Mouse (Mus musculus): ENCODE measurements around the gene Rab43. TPM values are rescaled to one million over a fixed set of nuclear protein-coding genes. Genes with fewer than 3 reads are reported as not detected.
"Not testable (repeated sequence)": the region's sequence is repeated elsewhere in the genome, so short reads cannot be mapped to it uniquely, and the experiment has no call there.

Rab43 gene
- total RNA-seq, 2 experiments from 2014 or later = 7.9 to 13.2 TPM

DNA sequence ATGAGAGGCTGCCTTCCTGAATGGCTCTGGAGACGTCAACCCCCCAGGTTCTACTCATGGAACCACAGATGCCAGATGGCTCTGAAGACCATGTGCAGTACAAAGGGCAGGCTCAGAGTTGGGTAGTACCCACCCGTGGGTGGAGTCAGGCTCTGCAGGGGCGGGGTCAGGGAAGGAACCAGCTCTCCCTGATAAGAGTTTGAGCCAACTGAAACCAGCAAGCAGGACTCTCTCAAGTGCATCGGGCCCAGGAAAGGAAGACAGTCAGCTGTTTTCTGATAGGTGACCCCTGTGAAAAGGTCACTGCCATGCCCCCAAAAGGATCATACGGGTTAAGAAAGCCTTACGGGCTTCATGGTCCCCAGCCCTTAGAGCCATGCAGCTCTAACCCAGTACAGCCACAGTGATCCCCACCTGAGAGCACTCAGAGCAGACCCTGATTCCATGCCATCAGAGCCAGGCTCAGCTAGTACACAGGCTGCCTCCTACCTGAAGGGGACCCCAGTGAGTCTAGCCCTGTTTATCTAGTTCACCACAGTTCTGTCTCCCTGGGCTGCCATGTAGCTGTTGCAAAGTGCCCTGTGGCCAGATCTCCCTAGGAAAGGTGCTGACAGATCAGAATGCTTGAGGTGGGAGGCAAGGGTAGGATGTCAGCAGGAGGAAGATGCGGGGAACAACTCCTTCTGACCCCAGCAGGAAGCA is 21.0 kb downstream of the Rab43 start:
- intact Hi-C loops (cut with DNase I; ENCODE audit: low total_unique reads) = no loop called here
- DNase-seq = no peak

DNA sequence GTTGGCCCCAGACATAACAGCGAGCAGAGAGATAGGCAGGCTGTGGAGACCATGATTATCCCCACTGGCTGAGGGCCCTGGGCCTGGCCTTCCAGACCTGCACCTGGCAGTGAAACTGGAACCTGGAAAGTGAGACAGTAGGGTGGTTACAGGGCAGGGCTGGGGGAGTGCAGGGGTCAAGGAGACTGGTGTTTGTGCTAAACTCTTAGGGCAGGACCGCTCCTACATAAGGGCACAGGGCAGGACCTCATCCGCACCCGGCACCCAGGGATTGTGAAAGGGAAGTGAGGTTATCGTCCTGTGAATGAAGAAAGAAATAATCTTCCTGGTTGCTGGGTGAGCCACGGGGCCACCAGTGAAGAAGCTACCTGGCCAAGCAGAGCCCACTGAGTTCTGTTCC is 22.2 kb downstream of the Rab43 start:
- no peak for DNase-seq
- intact Hi-C loops (cut with DNase I; ENCODE audit: low total_unique reads) = no loop called here

- intact Hi-C loops (cut with DNase I; ENCODE audit: low total_unique reads) = no loop called here
- DNase-seq = no peak
These were observed 22.9 kb downstream of the Rab43 start for GRCm38 (mm10) chr6:87788896-87789587.

DNA sequence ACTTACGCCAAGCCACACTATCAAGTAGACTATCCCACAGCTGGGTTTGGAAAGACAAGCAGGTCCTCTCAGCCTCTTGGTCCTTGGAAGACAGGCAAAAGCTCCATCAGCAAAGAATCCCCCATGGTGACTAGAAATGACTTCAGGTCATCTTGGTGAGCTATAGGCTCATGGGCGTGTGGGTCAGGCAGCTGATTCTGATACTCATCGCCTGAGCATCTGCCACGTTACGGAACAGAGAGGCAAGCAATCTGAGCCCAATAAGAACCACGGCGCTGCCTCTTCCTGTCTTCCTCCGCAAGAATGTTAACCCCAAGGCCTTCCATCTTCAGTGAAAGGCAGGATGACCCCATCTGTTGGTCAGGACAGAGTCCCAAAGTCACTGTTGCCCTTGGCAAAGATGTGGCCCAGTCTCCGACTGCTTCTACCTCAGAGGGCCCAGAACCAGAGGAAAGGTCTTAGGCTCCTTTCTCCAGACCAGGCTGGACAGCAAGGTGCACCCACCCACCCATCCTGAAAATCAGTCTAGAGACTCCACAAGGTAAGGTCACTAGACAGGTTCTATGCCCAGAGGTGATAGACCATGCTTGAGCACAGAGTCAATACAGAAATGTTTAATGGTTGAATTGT is 23.6 kb downstream of the Rab43 start:
- no peak for DNase-seq
- intact Hi-C loops (cut with DNase I; ENCODE audit: low total_unique reads) = no loop called here

GRCm38 (mm10) chr6:87787108-87787890 is 24.7 kb downstream of the Rab43 start:
- DNase-seq = no peak
- intact Hi-C loops (cut with DNase I; ENCODE audit: low total_unique reads) = no loop called here

GRCm38 (mm10) chr6:87786621-87787020 is 25.3 kb downstream of the Rab43 start:
- intact Hi-C loops (cut with DNase I; ENCODE audit: low total_unique reads) = no loop called here
- DNase-seq = no peak

- no peak for DNase-seq
- intact Hi-C loops (cut with DNase I; ENCODE audit: low total_unique reads) = no loop called here
These were observed 27.9 kb downstream of the Rab43 start for GRCm38 (mm10) chr6:87784033-87784432.

DNA sequence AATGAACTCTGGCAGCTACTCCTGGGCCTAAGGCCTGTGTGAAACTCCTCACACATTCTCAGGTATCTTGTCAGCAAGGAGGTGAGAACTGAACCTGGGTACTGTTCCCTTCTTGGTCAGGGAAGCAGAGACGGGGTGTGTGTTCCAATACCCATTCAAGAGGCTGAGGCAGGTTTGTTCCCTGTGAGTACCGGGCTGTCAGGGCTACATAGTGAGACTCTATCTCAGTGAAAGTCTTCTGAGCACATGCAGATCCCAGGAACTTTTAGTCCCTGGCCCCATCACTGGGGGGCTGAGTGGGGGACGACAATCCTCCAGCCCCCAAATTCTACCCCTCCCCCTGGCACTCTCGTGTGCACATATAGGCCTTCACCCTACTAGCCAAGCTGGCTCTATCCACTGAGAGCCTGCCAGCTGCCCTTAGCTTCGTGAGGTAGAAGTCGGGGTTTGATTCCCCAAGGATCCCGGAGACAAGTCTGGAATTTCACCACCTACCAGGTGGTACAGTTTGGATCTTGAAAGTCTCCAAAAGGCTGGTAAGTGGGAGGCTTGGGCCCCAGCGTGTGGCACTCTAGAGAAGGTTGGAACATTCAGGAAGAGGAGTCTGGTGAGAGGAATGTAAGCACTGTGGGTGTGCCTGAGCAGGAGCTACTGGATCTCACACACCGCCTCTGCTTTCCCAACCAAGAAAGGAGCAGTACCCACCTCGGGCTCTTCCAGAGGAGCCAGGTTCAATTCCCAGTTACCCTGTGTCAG is 31.2 kb downstream of the Rab43 start:
- no peak for DNase-seq
- intact Hi-C loops (cut with DNase I; ENCODE audit: low total_unique reads) = no loop called here

DNA sequence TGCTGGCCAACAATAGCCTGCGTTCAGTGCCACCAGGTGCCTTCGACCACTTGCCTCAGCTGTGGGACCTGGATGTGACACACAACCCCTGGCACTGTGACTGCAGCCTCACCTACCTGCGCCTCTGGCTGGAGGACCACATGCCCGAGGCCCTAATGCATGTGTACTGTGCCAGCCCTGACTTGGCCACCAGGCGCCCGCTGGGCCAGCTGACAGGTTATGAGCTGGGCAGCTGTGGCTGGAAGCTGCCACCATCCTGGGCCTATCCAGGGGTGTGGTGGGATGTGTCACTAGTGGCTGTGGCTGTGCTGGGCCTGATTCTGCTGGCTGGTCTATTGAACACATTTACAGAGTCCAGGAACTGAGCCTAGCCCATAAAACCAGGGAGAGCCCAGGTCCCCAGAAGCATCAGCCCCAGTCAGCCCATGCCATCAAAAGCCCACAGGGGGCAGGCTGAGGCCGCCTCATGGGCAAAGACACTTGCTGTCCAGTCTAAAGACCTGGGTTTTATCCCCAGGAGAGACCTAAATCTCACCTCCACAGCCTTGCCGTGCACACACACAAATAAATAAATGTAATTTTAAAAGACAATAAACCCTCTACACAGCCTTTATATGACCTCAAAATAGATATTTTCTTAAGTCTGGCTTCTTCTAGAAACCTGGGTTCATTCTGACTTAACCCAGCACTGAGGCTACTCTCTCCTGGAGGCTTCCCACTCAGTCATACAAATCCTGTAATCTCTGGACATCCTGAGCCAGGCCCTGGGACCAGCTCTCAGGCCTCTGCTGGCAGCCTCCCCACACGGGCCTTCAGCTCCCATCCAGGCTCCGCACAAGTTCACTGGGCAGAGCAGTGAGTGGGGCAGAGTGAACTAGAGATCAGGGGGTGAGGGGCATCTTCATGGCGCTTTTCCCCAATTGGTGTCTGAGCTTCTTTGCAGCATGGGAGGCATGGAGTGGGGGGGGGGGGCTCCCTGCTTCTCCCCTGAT is 32.5 kb downstream of the Rab43 start:
- intact Hi-C loops (cut with DNase I; ENCODE audit: low total_unique reads) = no loop called here

DNA sequence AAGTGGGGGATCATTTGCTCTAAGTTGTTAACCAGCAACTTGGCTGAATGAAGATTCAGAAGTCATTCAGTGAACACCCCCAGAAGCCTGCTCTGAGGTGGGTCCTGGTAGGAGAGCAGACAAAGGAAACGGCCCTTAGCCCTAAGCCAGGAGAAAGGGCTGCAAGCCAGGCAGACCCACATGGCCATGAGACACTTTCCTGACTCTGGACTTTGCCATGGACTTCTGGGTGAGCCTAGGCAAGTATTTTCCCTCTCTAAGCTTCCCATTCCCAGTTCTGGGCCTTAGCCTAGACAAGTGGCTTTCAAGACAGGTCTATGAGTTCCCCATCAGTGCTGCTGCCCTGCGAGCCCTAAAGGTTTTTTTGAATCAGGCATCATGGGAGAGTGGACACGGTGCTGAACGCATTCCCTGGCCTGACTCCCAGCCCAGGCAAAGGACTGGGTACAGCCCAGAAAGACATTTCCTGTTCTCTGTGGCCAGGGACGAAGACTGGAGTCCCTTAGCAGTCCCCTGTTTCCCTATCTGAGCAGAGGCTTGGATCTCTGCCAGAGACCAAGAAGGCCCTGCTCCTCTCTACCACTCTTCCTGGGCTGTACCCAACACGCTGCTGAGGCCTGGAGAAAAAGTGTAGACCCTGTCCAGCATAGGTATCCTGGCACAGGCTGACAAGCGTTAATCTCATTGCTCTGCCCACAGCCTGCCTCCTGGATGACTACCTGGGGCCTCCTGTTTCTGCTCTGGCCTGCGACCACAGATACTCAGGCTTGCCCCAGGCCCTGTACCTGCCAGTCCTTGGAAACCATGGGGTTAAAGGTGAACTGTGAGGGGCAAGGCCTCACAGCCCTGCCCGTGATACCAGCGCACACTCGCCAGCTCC is 33.4 kb downstream of the Rab43 start:
- intact Hi-C loops (cut with DNase I; ENCODE audit: low total_unique reads) = no loop called here
- DNase-seq = no peak

More for the DNA sequence above, 32.5 kb downstream of the Rab43 start:
- DNase-seq = no peak

DNA sequence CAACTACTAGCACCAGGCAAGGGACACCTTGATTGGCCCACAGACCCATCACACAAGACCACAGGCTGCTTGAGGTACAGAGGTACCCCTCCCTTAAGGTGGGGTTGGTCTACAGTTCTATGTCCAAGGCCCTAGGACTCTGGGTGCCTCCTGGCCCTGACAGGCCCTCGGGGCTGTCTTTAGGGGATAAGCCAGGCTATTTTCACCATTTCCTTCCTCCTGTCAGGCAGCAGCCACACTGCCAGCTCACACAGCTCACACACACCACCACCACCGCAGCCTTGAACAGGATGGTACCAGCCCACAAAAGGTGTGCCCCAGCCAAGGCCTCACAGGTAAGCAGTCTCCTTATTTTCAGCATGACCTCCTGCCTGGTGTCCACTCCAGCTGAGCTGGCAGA is 34.1 kb downstream of the Rab43 start, which contains the start of gene Gp9:
Gp9 (plus strand) TSS at position 231 of the 400 bp plus-strand sequence.
- no peak for DNase-seq
- intact Hi-C loops (cut with DNase I; ENCODE audit: low total_unique reads) = no loop called here

DNA sequence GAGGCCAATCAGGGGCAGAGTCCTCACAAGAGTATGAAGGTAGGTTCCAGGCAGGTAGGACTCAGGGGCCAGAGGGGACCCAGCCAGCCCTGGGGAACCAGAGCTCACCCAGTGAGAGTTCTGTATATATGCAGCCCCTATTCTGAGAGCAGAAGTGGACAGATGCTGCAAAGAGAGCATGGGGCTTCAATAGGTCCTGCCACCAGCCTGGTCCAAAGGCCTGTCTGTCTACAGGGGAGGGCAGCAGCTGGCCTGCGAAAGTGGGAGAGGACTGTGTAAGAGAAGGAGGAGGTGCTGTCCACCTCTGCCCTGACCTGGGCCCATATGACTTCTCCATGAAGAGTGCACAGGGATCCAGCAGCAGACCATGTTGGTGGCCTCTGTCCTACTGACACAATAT is 35.3 kb downstream of the Rab43 start:
- intact Hi-C loops (cut with DNase I; ENCODE audit: low total_unique reads) = no loop called here
- DNase-seq = no peak

DNA sequence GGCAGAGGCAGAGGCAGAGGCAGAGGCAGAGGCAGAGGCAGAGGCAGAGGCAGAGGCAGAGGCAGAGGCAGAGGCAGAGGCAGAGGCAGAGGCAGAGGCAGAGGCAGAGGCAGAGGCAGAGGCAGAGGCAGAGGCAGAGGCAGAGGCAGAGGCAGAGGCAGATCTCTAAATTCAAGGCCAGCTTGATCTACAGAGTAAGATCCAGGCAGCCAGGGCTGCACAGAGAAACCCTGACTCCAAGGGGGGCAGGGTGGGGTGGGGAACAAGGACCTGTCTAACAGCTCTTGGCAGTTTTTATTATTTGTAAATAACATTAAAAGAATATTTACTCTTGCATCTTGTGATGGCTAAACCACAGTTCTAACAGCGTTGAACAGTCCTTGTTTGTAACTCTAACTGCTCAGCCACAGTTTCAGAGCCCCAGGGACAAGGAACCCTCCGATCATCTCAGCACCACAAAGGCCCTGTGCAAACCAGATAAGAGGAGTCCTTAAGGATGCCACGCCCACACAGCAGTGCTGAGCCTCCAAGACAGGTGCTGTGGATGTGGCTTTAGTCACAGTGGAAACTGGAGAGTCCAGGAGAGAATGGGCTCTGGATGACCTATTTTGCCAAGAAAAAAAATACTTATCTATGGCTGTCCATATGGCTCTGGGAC is 36.2 kb downstream of the Rab43 start:
- no peak for DNase-seq
- intact Hi-C loops (cut with DNase I; ENCODE audit: low total_unique reads) = no loop called here

DNA sequence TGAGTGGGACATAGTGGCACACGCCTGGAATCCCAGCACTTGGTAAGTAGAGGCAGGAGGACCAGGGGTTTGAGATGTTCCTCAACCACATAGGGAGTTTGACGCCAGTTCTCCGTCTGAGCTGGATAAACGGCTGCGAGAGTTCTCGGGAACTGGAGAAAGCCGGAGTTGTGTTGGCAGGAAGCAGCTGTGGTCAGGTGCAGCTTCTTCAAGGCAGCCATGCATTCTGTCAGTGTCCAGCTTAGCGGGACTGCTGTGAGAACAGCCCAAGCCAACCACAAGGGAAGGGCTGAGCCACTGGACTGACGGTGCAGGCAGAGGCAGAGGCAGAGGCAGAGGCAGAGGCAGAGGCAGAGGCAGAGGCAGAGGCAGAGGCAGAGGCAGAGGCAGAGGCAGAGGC is 37.1 kb downstream of the Rab43 start:
- intact Hi-C loops (cut with DNase I; ENCODE audit: low total_unique reads) = no loop called here
- DNase-seq = no peak

- intact Hi-C loops (cut with DNase I; ENCODE audit: low total_unique reads) = no loop called here
- no peak for DNase-seq
These were observed 37.5 kb downstream of the Rab43 start for GRCm38 (mm10) chr6:87774466-87774865.

DNA sequence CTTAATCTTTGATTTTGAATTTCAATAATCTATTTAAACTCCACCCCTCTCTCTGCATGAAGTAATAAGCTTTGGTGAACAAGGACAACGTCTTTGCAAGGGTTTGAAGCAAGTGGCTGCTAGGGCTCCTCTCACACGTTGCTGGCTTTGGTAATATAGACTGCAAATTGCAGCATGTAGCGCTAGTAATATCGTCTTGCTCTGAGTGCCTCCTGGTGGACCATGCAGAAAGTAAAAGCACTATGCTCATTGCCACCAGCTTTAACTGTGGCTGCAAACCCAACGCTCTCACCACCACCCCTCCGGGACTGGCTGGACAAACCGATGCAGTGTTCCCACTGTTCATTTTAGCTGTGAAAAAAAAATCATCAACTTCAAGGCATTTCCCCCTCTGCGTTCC is 41.3 kb downstream of the Rab43 start:
- intact Hi-C loops (cut with DNase I; ENCODE audit: low total_unique reads) = no loop called here

DNA sequence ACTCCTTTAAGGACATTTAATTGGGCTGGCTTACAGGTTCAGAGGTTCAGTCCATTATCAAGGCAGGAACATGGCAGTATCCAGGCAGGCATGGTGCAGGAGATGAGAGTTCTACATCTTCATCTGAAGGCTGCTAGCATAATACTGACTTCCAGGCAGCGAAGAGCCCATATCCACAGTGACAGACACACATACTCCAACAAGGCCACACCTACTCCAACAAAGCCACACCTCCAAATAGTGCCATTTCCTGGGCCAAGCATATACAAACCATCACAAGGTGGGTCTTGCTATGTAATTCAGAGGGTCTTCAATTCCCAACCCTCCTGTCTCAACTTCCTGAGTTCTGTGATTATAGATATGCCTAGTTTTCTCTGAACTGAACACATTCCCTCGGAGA is 47.7 kb downstream of the Rab43 start:
- DNase-seq; intact Hi-C loops (cut with DNase I; ENCODE audit: low total_unique reads): not testable (repeated sequence)

More for the DNA sequence above, 41.3 kb downstream of the Rab43 start:
- DNase-seq = no peak

Data from gastrocnemius, postnatal 14 days (tissue).